Mouse (Mus musculus): ENCODE measurements around the gene Akr1cl. TPM values are rescaled to one million over a fixed set of nuclear protein-coding genes. Genes with fewer than 3 reads are reported as not detected.

Gene Akr1cl
- total and polyA plus RNA-seq, 2 experiments from 2014 or later = 0.51 TPM; not detected in 1

GRCm38 (mm10) chr1:65028206-65028605, 4.4 kb downstream of the Akr1cl start:
- Histone ChIP-seq H3K9ac (replicated peaks; ENCODE audit: low read depth, low read length) (no peak overlapping the region), H3K27ac (ENCODE audit: low read depth) (no peak overlapping the region), H3K4me2 (ENCODE audit: low read depth, low read length) (no peak overlapping the region), H3K4me3 (ENCODE audit: low read depth, low read length) (no peak overlapping the region), H3K36me3 (replicated peaks; ENCODE audit: control insufficient read depth, insufficient read depth, low read length) (no peaks in the 10 kb centered on the region), H3K27me3 (ENCODE audit: control insufficient read depth, insufficient read depth, low read length) (no peaks in the 10 kb centered on the region), H3K9me3 (replicated peaks; ENCODE audit: control insufficient read depth, low read length) (no peaks in the 10 kb centered on the region), H3K4me1 (ENCODE audit: control insufficient read depth, insufficient read depth) (no peaks in the 10 kb centered on the region)
- TF ChIP-seq EP300 (IDR thresholded peaks at IDR 0.05; ENCODE audit: low read depth) (no peak), CTCF (IDR thresholded peaks at IDR 0.05; ENCODE audit: low read depth) (no peak)
- WGBS = 66% methylated on average over 9 of the region's 9 CpGs
- DNase-seq (ENCODE audit: low spot score) (no peak), ATAC-seq (ENCODE audit: insufficient read depth, low read depth) (no peak)

GRCm38 (mm10) chr1:65012726-65013125, 19.8 kb downstream of the Akr1cl start:
- Histone ChIP-seq H3K36me3 (replicated peaks; ENCODE audit: control insufficient read depth, insufficient read depth, low read length) (no peaks in the 10 kb centered on the region), H3K27me3 (ENCODE audit: control insufficient read depth, insufficient read depth, low read length) (no peaks in the 10 kb centered on the region), H3K4me1 (ENCODE audit: control insufficient read depth, insufficient read depth) (no peaks in the 10 kb centered on the region), H3K9ac (replicated peaks; ENCODE audit: low read depth, low read length) (no peak overlapping the region), H3K4me2 (ENCODE audit: low read depth, low read length) (no peak overlapping the region), H3K9me3 (replicated peaks; ENCODE audit: control insufficient read depth, low read length) (no peaks in the 10 kb centered on the region), H3K27ac (ENCODE audit: low read depth) (no peak overlapping the region), H3K4me3 (ENCODE audit: low read depth, low read length) (no peak overlapping the region)
- no peak for TF ChIP-seq EP300 (IDR thresholded peaks at IDR 0.05; ENCODE audit: low read depth)
- TF ChIP-seq CTCF (IDR thresholded peaks at IDR 0.05; ENCODE audit: low read depth) = no peak
- ATAC-seq (ENCODE audit: insufficient read depth, low read depth) = no peak
- DNase-seq (ENCODE audit: low spot score) = no peak
- WGBS = 86% methylated on average over 4 of the region's 4 CpGs

- H3K27me3 ChIP-seq (ENCODE audit: control insufficient read depth, insufficient read depth, low read length) = no peaks in the 10 kb centered on the region
- H3K4me3 ChIP-seq (ENCODE audit: low read depth, low read length) = no peak overlapping the region
- 0 out of 2 replicates have a peak, but pooled peaks cover 4% of the 10 kb centered on the region for H3K9me3 ChIP-seq (replicated peaks; ENCODE audit: control insufficient read depth, low read length)
- H3K4me2 ChIP-seq (ENCODE audit: low read depth, low read length) = no peak overlapping the region
- no peak overlapping the region for H3K27ac ChIP-seq (ENCODE audit: low read depth)
- H3K36me3 ChIP-seq (replicated peaks; ENCODE audit: control insufficient read depth, insufficient read depth, low read length) = no peaks in the 10 kb centered on the region
- peak; percentile 74 for ATAC-seq (ENCODE audit: insufficient read depth, low read depth)
- 4% methylated on average over 9 of the region's 9 CpGs for WGBS
- H3K4me1 ChIP-seq (ENCODE audit: control insufficient read depth, insufficient read depth) = no peaks in the 10 kb centered on the region
- H3K9ac ChIP-seq (replicated peaks; ENCODE audit: low read depth, low read length) = no peak overlapping the region
- TF ChIP-seq CTCF (IDR thresholded peaks at IDR 0.05; ENCODE audit: low read depth) = peak; percentile 99
- TF ChIP-seq EP300 (IDR thresholded peaks at IDR 0.05; ENCODE audit: low read depth) = no peak
- peak; percentile 94 for DNase-seq (ENCODE audit: low spot score)
Observed at GRCm38 (mm10) chr1:65010153-65010552, 22.4 kb downstream of the Akr1cl start.

- no peak for DNase-seq (ENCODE audit: low spot score)
- no peak overlapping the region for H3K27ac ChIP-seq (ENCODE audit: low read depth)
- no peak overlapping the region for H3K4me3 ChIP-seq (ENCODE audit: low read depth, low read length)
- no peak overlapping the region for H3K4me2 ChIP-seq (ENCODE audit: low read depth, low read length)
- ATAC-seq (ENCODE audit: insufficient read depth, low read depth) = no peak
- H3K4me1 ChIP-seq (ENCODE audit: control insufficient read depth, insufficient read depth) = no peaks in the 10 kb centered on the region
- no peak overlapping the region for H3K9ac ChIP-seq (replicated peaks; ENCODE audit: low read depth, low read length)
- whole genome bisulfite sequencing = 83% methylated on average over 6 of the region's 6 CpGs
- TF ChIP-seq CTCF (IDR thresholded peaks at IDR 0.05; ENCODE audit: low read depth) (no peak), EP300 (IDR thresholded peaks at IDR 0.05; ENCODE audit: low read depth) (no peak)
- 0 out of 2 replicates have a peak, but pooled peaks cover 4% of the 10 kb centered on the region for H3K9me3 ChIP-seq (replicated peaks; ENCODE audit: control insufficient read depth, low read length)
- H3K36me3 ChIP-seq (replicated peaks; ENCODE audit: control insufficient read depth, insufficient read depth, low read length) = no peaks in the 10 kb centered on the region
- H3K27me3 ChIP-seq (ENCODE audit: control insufficient read depth, insufficient read depth, low read length) = no peaks in the 10 kb centered on the region
Observed at GRCm38 (mm10) chr1:65005575-65005974, 27.0 kb downstream of the Akr1cl start.

GRCm38 (mm10) chr1:65004526-65004925, 28.0 kb downstream of the Akr1cl start:
- H3K27me3 ChIP-seq (ENCODE audit: control insufficient read depth, insufficient read depth, low read length) = no peaks in the 10 kb centered on the region
- no peak for ATAC-seq (ENCODE audit: insufficient read depth, low read depth)

GRCm38 (mm10) chr1:64993206-64993605, 39.4 kb downstream of the Akr1cl start:
- no peak for ATAC-seq (ENCODE audit: insufficient read depth, low read depth)
- H3K4me2 ChIP-seq (ENCODE audit: low read depth, low read length) = no peak overlapping the region
- no peak overlapping the region for H3K27ac ChIP-seq (ENCODE audit: low read depth)
- 58% methylated on average over 4 of the region's 4 CpGs for WGBS
- H3K9ac ChIP-seq (replicated peaks; ENCODE audit: low read depth, low read length) = no peak overlapping the region
- no peak for DNase-seq (ENCODE audit: low spot score)
- H3K4me3 ChIP-seq (ENCODE audit: low read depth, low read length) = no peak overlapping the region
- TF ChIP-seq CTCF (IDR thresholded peaks at IDR 0.05; ENCODE audit: low read depth) = no peak
- TF ChIP-seq EP300 (IDR thresholded peaks at IDR 0.05; ENCODE audit: low read depth) = no peak
- no peaks in the 10 kb centered on the region for H3K36me3 ChIP-seq (replicated peaks; ENCODE audit: control insufficient read depth, insufficient read depth, low read length)
- H3K4me1 ChIP-seq (ENCODE audit: control insufficient read depth, insufficient read depth) = no peaks in the 10 kb centered on the region
- H3K9me3 ChIP-seq (replicated peaks; ENCODE audit: control insufficient read depth, low read length) = no peaks in the 10 kb centered on the region
- H3K27me3 ChIP-seq (ENCODE audit: control insufficient read depth, insufficient read depth, low read length) = no peaks in the 10 kb centered on the region

More at GRCm38 (mm10) chr1:65004526-65004925, 28.0 kb downstream of the Akr1cl start:
- no peaks in the 10 kb centered on the region for H3K4me1 ChIP-seq (ENCODE audit: control insufficient read depth, insufficient read depth)
- H3K4me3 ChIP-seq (ENCODE audit: low read depth, low read length) = no peak overlapping the region
- no peaks in the 10 kb centered on the region for H3K36me3 ChIP-seq (replicated peaks; ENCODE audit: control insufficient read depth, insufficient read depth, low read length)
- no peak overlapping the region for H3K27ac ChIP-seq (ENCODE audit: low read depth)
- no peak overlapping the region for H3K4me2 ChIP-seq (ENCODE audit: low read depth, low read length)
- H3K9ac ChIP-seq (replicated peaks; ENCODE audit: low read depth, low read length) = no peak overlapping the region
- no peak for TF ChIP-seq CTCF (IDR thresholded peaks at IDR 0.05; ENCODE audit: low read depth)
- TF ChIP-seq EP300 (IDR thresholded peaks at IDR 0.05; ENCODE audit: low read depth) = no peak
- H3K9me3 ChIP-seq (replicated peaks; ENCODE audit: control insufficient read depth, low read length) = 0 out of 2 replicates have a peak, but pooled peaks cover 4% of the 10 kb centered on the region
- DNase-seq (ENCODE audit: low spot score) = no peak
- WGBS = 33% methylated on average over 4 of the region's 4 CpGs
